Mouse (Mus musculus) E14TG2a.4 (cell line): ENCODE results near the gene Cox17.

Source experiments
- CTCF ChIP-seq: conservative IDR thresholded peaks from 2 replicates; pipeline ENCODE4 v1.5.1; 2014; ENCODE audit warnings: low read length
- POU5F1 ChIP-seq: IDR thresholded peaks from 2 replicates; pipeline ENCODE4 v1.6.1; 2014; ENCODE audit warnings: low read length, borderline replicate concordance

DNA sequence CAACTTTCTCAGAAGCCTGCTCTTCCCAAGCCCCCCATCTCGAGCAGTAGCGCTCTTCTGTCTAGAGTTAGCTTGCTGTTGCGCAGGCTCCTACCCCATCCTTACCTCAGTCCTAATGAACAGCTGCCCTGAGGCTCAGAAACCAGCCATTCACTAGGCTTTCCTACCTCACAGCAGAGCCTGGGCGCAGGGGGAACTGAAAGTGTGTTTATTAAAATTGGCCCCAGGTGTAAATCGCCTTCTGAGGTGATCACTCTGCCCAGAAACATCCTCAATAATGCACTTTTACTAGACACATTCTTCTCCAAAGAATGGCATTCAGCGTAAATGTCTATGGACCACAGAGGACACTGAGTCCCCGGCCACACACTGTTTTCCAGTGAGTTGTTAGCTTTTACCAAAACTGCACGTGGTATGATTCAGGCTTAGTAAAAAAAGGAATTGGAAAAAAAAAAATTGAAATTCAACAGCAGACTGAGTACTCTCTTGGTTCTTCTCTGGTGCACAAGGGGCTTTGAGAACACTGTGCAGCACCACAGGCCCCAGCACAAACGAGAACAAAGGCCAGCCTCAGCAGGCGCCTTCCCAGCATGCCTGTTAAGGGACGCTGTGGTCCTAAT lies 19.9 kb upstream of the Cox17 start:
- TF ChIP-seq CTCF, result no peak
- TF ChIP-seq POU5F1, result no peak
